Mouse (Mus musculus) thymus, adult 2 months (tissue): ENCODE measurements around the gene Socs2. TPM values are rescaled to one million over a fixed set of nuclear protein-coding genes. Genes with fewer than 3 reads are reported as not detected.

ENCODE experiments used
- DNase-seq: peaks from one replicate; pipeline ENCODE4 v3.0.0; 2021
- H3K27ac ChIP-seq: fragments of 200-500 bp; 2 replicates; pipeline ENCODE4 v1.5.1; 2012; ENCODE audit warnings: low read length, control low read depth; ENCODE audit not compliant: control insufficient read depth, insufficient read depth
- H3K27me3 ChIP-seq: fragments of 200-500 bp; 2 replicates; pipeline ENCODE4 v1.6.1; 2012; ENCODE audit warnings: mild to moderate bottlenecking, low read length, moderate library complexity, mixed read lengths; ENCODE audit not compliant: control insufficient read depth, insufficient read depth
- H3K36me3 ChIP-seq: fragments of 200-500 bp; 2 replicates; pipeline ENCODE4 v1.6.1; 2012; ENCODE audit warnings: mild to moderate bottlenecking, low read length, moderate library complexity; ENCODE audit not compliant: control insufficient read depth, insufficient read depth
- H3K4me1 ChIP-seq: fragments of 200-500 bp; replicated peaks from 2 replicates; pipeline ENCODE4 v1.6.1; 2012; ENCODE audit warnings: low read length; ENCODE audit not compliant: control insufficient read depth, insufficient read depth
- H3K4me3 ChIP-seq: fragments of 200-500 bp; 2 replicates; pipeline ENCODE4 v1.5.1; 2012; ENCODE audit warnings: mild to moderate bottlenecking, low read length, control low read depth, moderate library complexity; ENCODE audit not compliant: control insufficient read depth, insufficient read depth
- CTCF ChIP-seq: fragments of 200-500 bp; IDR thresholded peaks from 2 replicates; pipeline ENCODE4 v1.5.1; 2012; ENCODE audit warnings: mild to moderate bottlenecking, control low read depth, low read length, moderate library complexity, borderline replicate concordance; ENCODE audit not compliant: control insufficient read depth, poor library complexity, insufficient read depth; ENCODE audit errors: extremely low read depth
- POLR2A ChIP-seq: fragments of 200-500 bp; IDR thresholded peaks from 2 replicates; pipeline ENCODE4 v1.6.1; 2012; ENCODE audit warnings: mild to moderate bottlenecking, low read length, control low read depth, moderate library complexity; ENCODE audit not compliant: control insufficient read depth, poor library complexity, insufficient read depth; ENCODE audit errors: extremely low read depth
- WGBS: fragments of 180-500 bp; shearing (Covaris S2); methylation state at CpG from one replicate; pipeline ENCODE4 v1.1.7; 2018; 5-methylcytosine and 5-hydroxymethylcytosine counted together
- polyA plus RNA-seq: library from polyadenylated mRNA; depleted of rRNA; stranded (reverse); fragments of >200 nt; gene quantifications from 2 replicates; pipeline ENCODE4 v1.2.3, GENCODE M21; 2012

Socs2 gene
- polyA plus RNA-seq, 1 experiment = 18.4 TPM

DNA sequence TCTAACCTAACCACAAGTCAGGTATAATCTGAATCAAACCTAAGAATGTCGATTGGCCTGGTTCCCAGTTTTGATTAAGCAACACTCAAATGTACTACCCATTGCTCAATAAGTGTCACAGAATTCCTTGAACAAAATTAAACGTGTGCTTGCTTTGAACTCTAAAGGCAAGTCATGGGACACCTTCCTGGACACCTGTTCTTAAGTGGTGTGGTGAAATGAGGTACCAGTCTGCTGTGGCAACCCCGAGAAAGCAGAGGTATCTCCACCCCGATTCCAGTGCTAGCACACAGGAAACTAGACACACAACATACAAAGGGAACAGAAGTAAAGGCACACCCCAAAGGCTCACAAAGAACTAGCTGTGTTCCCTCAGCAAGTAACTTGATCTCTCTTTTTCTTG is 31.2 kb downstream of the Socs2 start:
- no peaks in the 10 kb centered on the region for H3K36me3 ChIP-seq
- no peak overlapping the region for H3K27ac ChIP-seq
- no peaks in the 10 kb centered on the region for H3K4me1 ChIP-seq
- DNase-seq = no peak
- no peaks in the 10 kb centered on the region for H3K27me3 ChIP-seq
- WGBS = 10% methylated on average over 4 of the region's 4 CpGs
- TF ChIP-seq CTCF (no peak), POLR2A (no peak)
- no peak overlapping the region for H3K4me3 ChIP-seq

DNA sequence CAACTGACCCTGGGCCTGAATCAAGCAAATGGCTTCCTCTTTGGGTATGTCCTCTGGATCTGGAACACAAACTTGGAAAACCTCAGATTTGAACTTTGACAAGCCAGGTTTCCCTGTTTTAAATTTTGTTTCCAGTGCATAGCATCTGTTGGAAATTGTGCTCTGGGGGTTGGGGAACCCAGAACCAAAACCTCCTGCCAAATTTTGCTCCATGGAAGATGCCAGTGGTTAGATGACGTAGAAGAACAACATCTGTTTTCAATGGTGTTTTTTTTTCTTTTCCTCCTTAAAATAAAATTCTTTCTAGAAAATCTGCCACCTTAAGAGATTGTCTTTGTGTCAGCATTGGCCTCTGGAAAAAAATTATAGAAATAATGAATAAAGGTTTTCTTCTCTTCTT is 31.9 kb downstream of the Socs2 start:
- TF ChIP-seq POLR2A (no peak), CTCF (no peak)
- Histone ChIP-seq H3K4me3 (no peak overlapping the region), H3K4me1 (no peaks in the 10 kb centered on the region), H3K27ac (no peak overlapping the region), H3K27me3 (no peaks in the 10 kb centered on the region), H3K36me3 (no peaks in the 10 kb centered on the region)
- DNase-seq = no peak
- 90% methylated on average over 1 of the region's 1 CpGs for WGBS

DNA sequence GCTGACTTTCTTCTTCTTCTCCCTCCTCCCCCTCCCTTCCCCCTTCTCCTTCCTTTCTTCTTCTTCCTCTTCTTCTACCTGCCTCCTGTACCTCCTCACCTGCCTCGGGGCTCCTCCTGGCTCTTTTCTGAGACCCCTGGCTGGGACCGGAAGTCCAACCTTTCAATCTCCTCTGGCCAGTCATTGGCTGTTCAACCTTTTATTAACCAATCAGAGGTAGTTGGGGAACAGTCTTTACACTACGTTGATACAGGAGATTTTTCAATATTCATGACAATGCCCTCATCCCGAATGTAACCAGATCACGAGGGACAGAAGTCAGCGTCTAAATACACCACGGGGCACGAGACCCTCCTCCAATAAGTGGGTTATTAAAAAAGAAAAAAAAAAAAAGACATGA is 32.5 kb downstream of the Socs2 start:
- Histone ChIP-seq H3K4me1 (no peaks in the 10 kb centered on the region), H3K4me3 (no peak overlapping the region), H3K27ac (no peak overlapping the region), H3K36me3 (no peaks in the 10 kb centered on the region), H3K27me3 (no peaks in the 10 kb centered on the region)
- WGBS = 91% methylated on average over 8 of the region's 8 CpGs
- DNase-seq = no peak
- TF ChIP-seq POLR2A (no peak), CTCF (no peak)

DNA sequence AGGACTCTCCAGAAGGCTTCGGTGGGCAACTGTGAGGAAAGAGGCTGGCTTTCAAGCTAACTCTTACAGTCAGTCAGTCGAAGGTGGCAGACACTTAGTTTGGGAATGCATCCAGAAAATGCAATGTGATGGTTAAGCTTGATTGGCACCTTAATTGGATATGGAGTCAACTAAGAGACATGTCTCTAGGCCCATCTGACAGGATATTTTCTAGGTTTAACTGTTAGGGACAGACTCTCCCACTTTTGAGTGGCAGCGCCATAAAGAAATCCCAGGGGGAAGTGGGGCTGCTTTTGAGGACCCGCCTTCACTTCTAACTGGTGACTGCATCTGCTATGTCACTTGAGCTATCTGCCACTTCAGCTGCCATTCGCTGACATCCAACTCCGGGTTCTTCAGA is 43.6 kb downstream of the Socs2 start:
- H3K4me1 ChIP-seq = no peaks in the 10 kb centered on the region
- H3K4me3 ChIP-seq = no peak overlapping the region
- H3K27me3 ChIP-seq = no peaks in the 10 kb centered on the region
- H3K27ac ChIP-seq = no peak overlapping the region
- WGBS = 97% methylated on average over 6 of the region's 6 CpGs
- DNase-seq = no peak
- H3K36me3 ChIP-seq = no peaks in the 10 kb centered on the region
- TF ChIP-seq POLR2A = no peak
- no peak for TF ChIP-seq CTCF

DNA sequence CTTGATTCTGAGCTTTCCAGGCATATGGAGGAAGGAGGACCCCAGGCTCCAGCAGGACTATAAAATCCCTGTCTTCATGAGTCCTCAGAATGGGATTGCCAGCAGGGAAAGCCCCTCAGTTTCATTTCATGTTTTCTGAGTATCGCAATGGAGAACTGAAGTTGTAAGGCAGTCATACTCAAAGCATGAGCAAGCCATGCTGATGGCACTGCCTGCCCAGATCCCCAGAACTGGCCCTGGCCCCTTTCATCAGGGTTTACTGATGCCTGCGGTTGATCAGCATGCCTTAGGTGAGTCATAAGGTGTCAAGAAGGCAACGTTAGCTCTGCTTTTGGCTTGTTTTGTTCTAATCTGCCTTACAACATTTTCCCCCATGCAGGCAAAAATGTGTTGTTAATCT is 45.0 kb downstream of the Socs2 start:
- 86% methylated on average over 3 of the region's 3 CpGs for WGBS
- H3K4me3 ChIP-seq = no peak overlapping the region
- H3K27me3 ChIP-seq = no peaks in the 10 kb centered on the region
- no peaks in the 10 kb centered on the region for H3K36me3 ChIP-seq
- H3K27ac ChIP-seq = no peak overlapping the region
- no peak for TF ChIP-seq CTCF
- no peak for TF ChIP-seq POLR2A
- no peak for DNase-seq
- H3K4me1 ChIP-seq = no peaks in the 10 kb centered on the region

DNA sequence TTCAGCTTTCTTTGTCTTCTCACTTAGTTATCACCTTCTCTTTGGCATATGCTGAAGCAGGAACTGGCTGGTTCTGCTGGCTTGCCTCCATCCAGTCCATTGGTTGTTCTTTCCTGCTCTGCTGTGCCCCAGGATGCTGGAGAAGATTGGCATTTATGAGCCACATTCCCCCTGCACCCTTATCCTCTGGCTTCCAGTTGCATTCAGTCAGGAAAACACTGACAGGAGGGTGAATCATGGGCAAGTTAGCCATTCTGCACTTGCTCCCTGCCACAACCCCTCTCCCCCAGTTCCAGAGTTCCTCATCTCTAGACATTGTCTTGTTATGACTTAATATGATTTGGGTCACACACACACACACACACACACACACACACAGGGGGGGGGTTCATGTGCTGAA is 47.8 kb downstream of the Socs2 start:
- TF ChIP-seq CTCF (no peak), POLR2A (no peak)
- Histone ChIP-seq H3K4me1 (no peaks in the 10 kb centered on the region), H3K27me3 (no peaks in the 10 kb centered on the region), H3K36me3 (no peaks in the 10 kb centered on the region), H3K27ac (no peak overlapping the region), H3K4me3 (no peak overlapping the region)
- DNase-seq = no peak

DNA sequence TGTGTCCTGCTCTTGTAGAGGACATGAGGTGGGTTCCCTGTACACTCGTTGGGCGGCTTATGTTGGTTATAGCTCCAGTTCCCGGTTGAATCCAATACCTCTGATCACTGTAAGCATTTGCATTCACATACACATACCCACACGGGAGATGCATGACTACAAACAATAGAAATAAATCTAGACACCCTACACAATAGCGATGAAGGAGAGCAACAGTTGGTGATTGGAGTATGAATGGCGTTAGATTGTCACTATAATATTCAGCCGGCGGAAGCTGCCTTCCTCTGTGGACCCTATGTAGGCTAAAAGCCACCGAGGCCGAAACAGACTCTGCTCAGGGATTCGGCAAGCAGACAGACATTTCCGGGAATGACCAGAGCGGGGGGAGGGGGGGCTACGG is 48.8 kb downstream of the Socs2 start:
- 95% methylated on average over 14 of the region's 14 CpGs for WGBS
- TF ChIP-seq CTCF (no peak), POLR2A (no peak)
- no peak overlapping the region for H3K27ac ChIP-seq
- no peaks in the 10 kb centered on the region for H3K4me1 ChIP-seq
- H3K36me3 ChIP-seq = no peaks in the 10 kb centered on the region
- H3K4me3 ChIP-seq = no peak overlapping the region
- no peak for DNase-seq
- H3K27me3 ChIP-seq = no peaks in the 10 kb centered on the region
